Mouse (Mus musculus): Measurements from ENCODE around the gene Nckap5. TPM values are rescaled to one million over a fixed set of nuclear protein-coding genes. Genes with fewer than 3 reads are reported as not detected.

Nckap5 gene
- polyA plus RNA-seq, 1 experiment: not detected

- no peak overlapping the region for H3K4me3 ChIP-seq (replicated peaks; ENCODE audit: control insufficient read depth, low read depth, low read length)
- no peaks in the 10 kb centered on the region for H3K4me1 ChIP-seq (ENCODE audit: control insufficient read depth, insufficient read depth, low read length)
- no peak overlapping the region for H3K27ac ChIP-seq (ENCODE audit: control insufficient read depth, insufficient read depth, low read depth, low read length, poor library complexity)
- no peak for TF ChIP-seq POLR2A (IDR thresholded peaks at IDR 0.05; ENCODE audit: borderline replicate concordance, control insufficient read depth, low read depth, low read length)
- TF ChIP-seq CTCF (IDR thresholded peaks at IDR 0.05; ENCODE audit: control insufficient read depth, insufficient read depth, low read length): no peak
- 4% methylated on average over 8 of the region's 8 CpGs for WGBS
Observed at GRCm38 (mm10) chr1:126681773-126682172, 148.8 kb downstream of the Nckap5 start.

DNA sequence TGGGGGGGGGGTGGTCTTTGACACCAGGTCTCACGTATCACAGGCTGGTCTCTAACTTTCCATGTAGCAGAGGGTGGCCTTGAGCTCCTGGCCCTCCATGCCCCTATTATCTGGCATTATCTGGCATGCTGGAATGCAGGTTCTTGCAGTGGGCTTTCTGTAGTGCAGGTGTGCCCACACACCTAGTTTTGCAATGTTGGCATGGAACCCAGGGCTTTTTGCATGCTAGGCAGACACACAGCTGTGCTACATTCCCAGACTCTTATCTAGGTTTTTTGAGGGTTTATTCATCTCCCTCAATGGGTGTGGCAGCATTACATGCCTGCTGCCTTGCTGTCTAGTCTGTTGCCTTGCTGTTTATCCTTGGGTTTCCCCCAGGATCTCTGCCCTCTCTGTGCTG is 151.3 kb downstream of the Nckap5 start:
- TF ChIP-seq POLR2A (IDR thresholded peaks at IDR 0.05; ENCODE audit: borderline replicate concordance, control insufficient read depth, low read depth, low read length): no peak
- no peak for TF ChIP-seq CTCF (IDR thresholded peaks at IDR 0.05; ENCODE audit: control insufficient read depth, insufficient read depth, low read length)
- no peaks in the 10 kb centered on the region for H3K4me1 ChIP-seq (ENCODE audit: control insufficient read depth, insufficient read depth, low read length)
- H3K4me3 ChIP-seq (replicated peaks; ENCODE audit: control insufficient read depth, low read depth, low read length): no peak overlapping the region
- H3K27ac ChIP-seq (ENCODE audit: control insufficient read depth, insufficient read depth, low read depth, low read length, poor library complexity): no peak overlapping the region
- WGBS: 73% methylated on average over 1 of the region's 1 CpGs

DNA sequence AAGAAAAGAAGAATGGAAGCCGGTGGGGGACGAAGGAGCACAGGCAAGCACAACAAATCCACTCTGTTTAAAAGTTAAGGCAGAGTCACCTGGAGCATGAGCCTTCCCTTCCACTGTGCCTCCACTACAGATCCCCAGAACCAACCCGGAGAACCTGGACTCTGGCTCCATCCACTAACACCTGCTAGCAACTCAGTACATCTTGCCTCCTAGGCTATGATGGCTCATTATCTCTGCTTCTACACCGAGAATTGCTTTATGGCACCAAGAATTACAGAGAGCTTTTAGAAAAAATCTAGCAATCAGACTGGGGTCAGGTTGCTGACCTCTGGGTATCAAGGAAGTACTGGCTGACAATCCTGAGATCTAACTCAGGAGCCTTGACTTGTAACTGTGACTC is 153.3 kb downstream of the Nckap5 start:
- no peak for TF ChIP-seq CTCF (IDR thresholded peaks at IDR 0.05; ENCODE audit: control insufficient read depth, insufficient read depth, low read length)
- no peak for TF ChIP-seq POLR2A (IDR thresholded peaks at IDR 0.05; ENCODE audit: borderline replicate concordance, control insufficient read depth, low read depth, low read length)
- no peak overlapping the region for H3K4me3 ChIP-seq (replicated peaks; ENCODE audit: control insufficient read depth, low read depth, low read length)
- no peaks in the 10 kb centered on the region for H3K4me1 ChIP-seq (ENCODE audit: control insufficient read depth, insufficient read depth, low read length)
- WGBS: 51% methylated on average over 4 of the region's 4 CpGs
- H3K27ac ChIP-seq (ENCODE audit: control insufficient read depth, insufficient read depth, low read depth, low read length, poor library complexity): no peak overlapping the region

DNA sequence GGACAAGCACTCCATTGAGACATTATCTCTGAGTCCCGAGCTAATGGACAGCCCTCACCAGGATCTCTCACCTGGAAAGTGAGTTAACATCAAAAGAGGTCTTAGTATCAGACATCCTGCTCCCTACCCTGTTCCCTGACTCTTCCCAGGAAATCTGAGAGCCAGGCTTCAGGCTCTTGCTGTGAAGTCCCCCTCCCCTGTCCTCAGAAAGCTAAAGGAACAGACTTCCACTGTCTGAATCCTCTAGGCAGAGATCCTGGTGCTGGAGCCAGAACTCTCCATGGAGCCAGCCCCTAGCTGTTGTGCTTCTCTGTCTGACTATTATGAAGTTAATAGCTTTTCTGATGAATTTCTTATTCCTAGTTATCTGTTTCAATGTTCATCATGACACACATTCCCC is 153.8 kb downstream of the Nckap5 start:
- no peaks in the 10 kb centered on the region for H3K4me1 ChIP-seq (ENCODE audit: control insufficient read depth, insufficient read depth, low read length)
- TF ChIP-seq POLR2A (IDR thresholded peaks at IDR 0.05; ENCODE audit: borderline replicate concordance, control insufficient read depth, low read depth, low read length): no peak
- no peak for TF ChIP-seq CTCF (IDR thresholded peaks at IDR 0.05; ENCODE audit: control insufficient read depth, insufficient read depth, low read length)
- WGBS: 19% methylated on average over 1 of the region's 1 CpGs
- H3K27ac ChIP-seq (ENCODE audit: control insufficient read depth, insufficient read depth, low read depth, low read length, poor library complexity): no peak overlapping the region
- H3K4me3 ChIP-seq (replicated peaks; ENCODE audit: control insufficient read depth, low read depth, low read length): no peak overlapping the region

DNA sequence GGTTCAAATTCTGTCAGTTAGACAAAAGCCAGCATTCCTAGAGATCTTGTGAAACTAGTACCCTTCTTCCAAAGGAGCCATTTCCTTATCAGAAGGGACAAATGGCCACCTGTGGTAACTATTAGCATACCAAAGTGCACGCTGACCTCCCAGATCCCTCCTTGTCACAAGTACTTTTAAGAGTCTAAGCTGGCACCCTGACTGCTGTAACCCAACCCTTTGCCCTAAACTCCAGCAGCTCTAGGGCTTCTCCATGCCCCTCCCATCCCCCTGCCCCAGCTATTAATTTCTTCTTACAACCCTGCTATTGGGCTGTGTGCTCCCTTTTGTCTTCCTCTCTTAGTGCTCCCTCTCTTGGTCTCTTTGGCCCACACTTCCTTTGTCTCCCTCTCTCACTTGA is 155.5 kb downstream of the Nckap5 start:
- TF ChIP-seq POLR2A (IDR thresholded peaks at IDR 0.05; ENCODE audit: borderline replicate concordance, control insufficient read depth, low read depth, low read length) (no peak), CTCF (IDR thresholded peaks at IDR 0.05; ENCODE audit: control insufficient read depth, insufficient read depth, low read length) (no peak)
- WGBS: 73% methylated on average over 1 of the region's 1 CpGs

GRCm38 (mm10) chr1:126673238-126673637 is 157.4 kb downstream of the Nckap5 start:
- H3K27ac ChIP-seq (ENCODE audit: control insufficient read depth, insufficient read depth, low read depth, low read length, poor library complexity): no peak overlapping the region
- no peak overlapping the region for H3K4me3 ChIP-seq (replicated peaks; ENCODE audit: control insufficient read depth, low read depth, low read length)
- H3K4me1 ChIP-seq (ENCODE audit: control insufficient read depth, insufficient read depth, low read length): no peaks in the 10 kb centered on the region
- 76% methylated on average over 2 of the region's 2 CpGs for WGBS
- TF ChIP-seq CTCF (IDR thresholded peaks at IDR 0.05; ENCODE audit: control insufficient read depth, insufficient read depth, low read length) (no peak), POLR2A (IDR thresholded peaks at IDR 0.05; ENCODE audit: borderline replicate concordance, control insufficient read depth, low read depth, low read length) (no peak)

More for the DNA sequence above, 155.5 kb downstream of the Nckap5 start:
- no peak overlapping the region for H3K4me3 ChIP-seq (replicated peaks; ENCODE audit: control insufficient read depth, low read depth, low read length)
- H3K27ac ChIP-seq (ENCODE audit: control insufficient read depth, insufficient read depth, low read depth, low read length, poor library complexity): no peak overlapping the region
- H3K4me1 ChIP-seq (ENCODE audit: control insufficient read depth, insufficient read depth, low read length): no peaks in the 10 kb centered on the region

- H3K4me3 ChIP-seq (replicated peaks; ENCODE audit: control insufficient read depth, low read depth, low read length): no peak overlapping the region
- H3K27ac ChIP-seq (ENCODE audit: control insufficient read depth, insufficient read depth, low read depth, low read length, poor library complexity): no peak overlapping the region
- 82% methylated on average over 3 of the region's 3 CpGs for WGBS
- TF ChIP-seq POLR2A (IDR thresholded peaks at IDR 0.05; ENCODE audit: borderline replicate concordance, control insufficient read depth, low read depth, low read length): no peak
- no peak for TF ChIP-seq CTCF (IDR thresholded peaks at IDR 0.05; ENCODE audit: control insufficient read depth, insufficient read depth, low read length)
- no peaks in the 10 kb centered on the region for H3K4me1 ChIP-seq (ENCODE audit: control insufficient read depth, insufficient read depth, low read length)
Observed at GRCm38 (mm10) chr1:126670507-126670906, 160.1 kb downstream of the Nckap5 start.

GRCm38 (mm10) chr1:126660098-126660999 is 170.2 kb downstream of the Nckap5 start:
- 54% methylated on average over 7 of the region's 7 CpGs for WGBS
- no peak overlapping the region for H3K4me3 ChIP-seq (replicated peaks; ENCODE audit: control insufficient read depth, low read depth, low read length)
- no peaks in the 10 kb centered on the region for H3K4me1 ChIP-seq (ENCODE audit: control insufficient read depth, insufficient read depth, low read length)
- TF ChIP-seq CTCF (IDR thresholded peaks at IDR 0.05; ENCODE audit: control insufficient read depth, insufficient read depth, low read length): no peak
- no peak for TF ChIP-seq POLR2A (IDR thresholded peaks at IDR 0.05; ENCODE audit: borderline replicate concordance, control insufficient read depth, low read depth, low read length)
- H3K27ac ChIP-seq (ENCODE audit: control insufficient read depth, insufficient read depth, low read depth, low read length, poor library complexity): no peak overlapping the region
